Mouse (Mus musculus): ENCODE data around the gene Rtn4rl1.

Gene Rtn4rl1

GRCm38 (mm10) chr11:75212876-75213275, 19.3 kb downstream of the Rtn4rl1 start:
- no peak for DNase-seq (ENCODE audit: low read depth, low spot score)

- DNase-seq (ENCODE audit: low read depth, low spot score), result no peak
Measured at GRCm38 (mm10) chr11:75213372-75214080, 19.9 kb downstream of the Rtn4rl1 start.

GRCm38 (mm10) chr11:75214081-75214950, 20.7 kb downstream of the Rtn4rl1 start:
- DNase-seq (ENCODE audit: low read depth, low spot score), result no peak

DNA sequence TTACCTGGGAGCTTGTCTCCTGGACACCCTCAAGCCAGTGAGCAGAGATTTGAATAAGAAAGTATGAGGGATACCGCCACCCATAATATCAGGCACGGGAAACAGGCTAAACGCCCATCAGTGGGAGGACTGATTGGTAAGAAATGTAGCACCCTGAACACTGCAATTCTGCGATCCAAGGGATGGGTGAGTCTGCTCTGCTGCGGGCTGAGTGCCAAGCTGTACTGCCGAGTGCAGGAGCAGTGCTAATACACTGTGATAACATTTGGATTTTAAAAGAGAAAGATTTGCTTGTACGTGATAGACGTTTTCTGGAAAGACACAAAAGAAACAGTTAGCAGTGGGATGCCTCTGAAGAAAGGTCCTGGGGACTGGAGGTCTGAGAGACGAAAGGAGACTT, 26.5 kb downstream of the Rtn4rl1 start:
- DNase-seq (ENCODE audit: low read depth, low spot score), result no peak

DNA sequence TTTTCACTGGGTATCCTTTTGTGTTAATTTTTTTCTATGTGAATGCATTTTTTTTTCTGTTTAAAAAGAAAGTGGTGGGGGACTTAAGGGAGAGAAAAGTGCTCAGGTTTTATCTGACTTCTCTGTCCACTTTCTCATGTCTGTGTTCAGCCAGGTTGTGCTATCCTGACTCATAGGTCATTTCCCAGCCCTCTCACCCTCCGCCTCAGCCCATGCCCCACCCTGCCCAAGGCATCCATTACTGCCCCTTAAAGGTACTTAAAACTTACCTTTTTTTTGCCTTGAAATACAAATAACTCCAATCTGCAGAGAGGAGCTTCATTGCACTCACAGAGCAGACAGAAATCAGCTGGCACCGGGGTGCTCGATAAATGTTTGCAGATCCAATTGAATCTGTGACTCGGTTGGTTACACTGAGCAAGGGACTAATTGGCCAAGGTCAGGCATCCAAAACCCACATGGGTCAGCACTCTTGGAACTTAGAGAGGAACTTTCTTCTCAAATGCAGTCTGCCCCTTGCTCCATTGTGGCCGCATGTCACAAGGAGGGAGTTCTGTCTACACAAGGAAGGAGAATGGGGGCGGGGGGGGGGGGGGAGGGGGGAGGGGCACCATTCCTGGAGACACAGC, 27.0 kb downstream of the Rtn4rl1 start:
- DNase-seq (ENCODE audit: low read depth, low spot score), result no peak

DNA sequence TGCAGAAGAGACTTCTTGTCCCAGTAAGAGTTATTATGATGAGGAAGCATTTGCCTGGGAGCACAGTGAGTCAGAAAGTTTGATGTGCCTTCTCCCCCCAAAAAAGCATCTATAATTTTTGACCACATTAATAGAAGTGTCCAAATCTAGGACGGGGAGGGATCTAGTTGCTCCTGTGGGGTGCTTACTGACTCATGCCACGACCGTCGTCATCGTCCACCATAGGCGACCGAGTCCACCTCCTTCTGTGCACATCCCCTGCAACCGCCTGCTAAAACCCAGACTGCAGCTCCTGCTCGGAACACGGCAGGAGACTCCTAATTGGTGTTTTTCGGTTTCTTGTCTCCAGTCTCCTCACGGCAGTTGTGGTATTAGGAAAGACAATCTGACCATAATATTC, 30.5 kb downstream of the Rtn4rl1 start:
- DNase-seq (ENCODE audit: low read depth, low spot score), result no peak

DNA sequence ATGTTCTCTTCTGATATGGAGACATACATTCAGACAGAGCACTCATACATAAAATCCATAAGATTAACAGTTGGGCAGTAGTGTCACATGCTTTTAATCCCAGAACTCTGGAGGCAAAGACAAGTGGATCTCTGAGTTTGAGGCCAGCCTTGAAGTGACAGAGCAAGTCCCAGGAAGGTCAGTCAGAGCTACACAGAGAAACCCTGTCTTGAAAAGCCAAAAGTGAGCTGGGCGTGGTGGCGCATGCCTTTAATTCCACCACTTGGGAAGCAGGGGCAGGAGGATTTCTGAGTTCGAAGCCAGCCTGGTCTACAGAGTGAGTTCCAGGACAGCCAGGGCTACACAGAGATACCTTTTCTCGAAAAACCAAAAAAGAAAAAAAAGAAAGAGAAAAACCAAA, 31.3 kb downstream of the Rtn4rl1 start:
- DNase-seq (ENCODE audit: low read depth, low spot score), result no peak

- DNase-seq (ENCODE audit: low read depth, low spot score), result no peak
Measured at GRCm38 (mm10) chr11:75227632-75228031, 34.0 kb downstream of the Rtn4rl1 start.

GRCm38 (mm10) chr11:75229289-75229688, 35.7 kb downstream of the Rtn4rl1 start:
- no peak for DNase-seq (ENCODE audit: low read depth, low spot score)

GRCm38 (mm10) chr11:75230272-75230760, 36.7 kb downstream of the Rtn4rl1 start:
- DNase-seq (ENCODE audit: low read depth, low spot score), result no peak

GRCm38 (mm10) chr11:75231756-75232155, 38.2 kb downstream of the Rtn4rl1 start:
- DNase-seq (ENCODE audit: low read depth, low spot score), result peak; percentile 67

GRCm38 (mm10) chr11:75232434-75232833, 38.9 kb downstream of the Rtn4rl1 start:
- no peak for DNase-seq (ENCODE audit: low read depth, low spot score)

DNA sequence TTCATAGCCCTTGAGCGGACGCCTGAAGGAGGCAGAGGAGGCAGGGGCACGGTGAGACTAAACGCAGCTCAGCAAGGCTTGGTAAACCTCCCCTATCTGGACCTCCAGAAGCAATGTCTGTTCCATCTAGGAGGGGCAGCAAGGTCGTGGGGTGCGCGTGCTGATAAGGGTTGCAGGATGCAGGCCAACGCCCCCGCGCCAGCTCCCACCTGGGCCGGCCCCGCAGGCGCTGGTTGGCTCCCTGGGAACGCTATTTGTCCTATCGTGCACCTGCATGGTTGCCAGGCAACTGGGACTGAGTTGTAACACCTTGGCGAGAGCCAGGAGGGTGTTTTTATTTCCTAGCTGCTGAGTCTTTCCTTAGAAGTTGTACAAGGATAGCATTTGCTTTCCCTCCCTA, 41.2 kb downstream of the Rtn4rl1 start:
- no peak for DNase-seq (ENCODE audit: low read depth, low spot score)

DNA sequence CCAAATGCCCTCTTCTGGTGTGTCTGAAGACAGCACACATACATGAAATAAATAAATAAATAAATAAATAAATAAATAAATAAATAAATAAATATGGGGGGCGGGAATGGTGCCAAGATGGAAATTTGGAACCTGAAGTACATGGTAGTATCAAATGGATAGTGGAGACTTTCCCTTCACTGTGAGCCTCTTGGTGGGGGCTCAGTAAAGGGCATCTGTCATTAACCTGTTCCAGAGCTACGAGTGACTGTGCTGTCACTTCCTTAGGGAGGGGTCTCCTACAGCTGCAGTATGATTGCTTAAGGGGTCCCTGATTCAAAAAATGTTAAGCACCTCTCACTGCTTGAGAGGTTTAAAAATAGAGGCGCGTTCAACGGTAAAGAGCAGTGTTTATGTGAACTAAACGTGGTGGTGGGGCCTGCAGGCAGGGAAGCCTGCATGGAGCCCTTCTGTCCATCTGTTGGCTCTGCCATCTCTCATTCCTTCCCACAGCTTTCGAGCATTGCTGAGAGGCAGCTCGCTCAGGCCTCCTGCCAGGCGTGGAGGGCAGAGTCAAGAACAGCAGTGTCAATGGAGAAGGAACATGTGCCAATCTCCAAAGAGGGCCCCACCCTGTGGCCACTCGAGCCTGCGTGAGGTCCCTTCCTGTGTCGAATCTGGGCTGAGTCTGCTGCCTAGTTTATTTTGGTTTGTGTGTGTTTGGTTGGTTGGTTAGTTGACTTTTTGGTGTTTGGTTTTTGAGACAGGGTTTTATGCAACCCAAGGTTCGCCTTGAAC, 46.8 kb downstream of the Rtn4rl1 start:
- DNase-seq (ENCODE audit: low read depth, low spot score), result no peak

- no peak for DNase-seq (ENCODE audit: low read depth, low spot score)
Measured at GRCm38 (mm10) chr11:75242710-75243255, 49.2 kb downstream of the Rtn4rl1 start.

- DNase-seq (ENCODE audit: low read depth, low spot score), result no peak
Measured at GRCm38 (mm10) chr11:75244368-75245275, 51.0 kb downstream of the Rtn4rl1 start.

GRCm38 (mm10) chr11:75245372-75246330, 52.1 kb downstream of the Rtn4rl1 start:
- no peak for DNase-seq (ENCODE audit: low read depth, low spot score)

- no peak for DNase-seq (ENCODE audit: low read depth, low spot score)
Measured at GRCm38 (mm10) chr11:75246589-75246988, 53.0 kb downstream of the Rtn4rl1 start.

DNA sequence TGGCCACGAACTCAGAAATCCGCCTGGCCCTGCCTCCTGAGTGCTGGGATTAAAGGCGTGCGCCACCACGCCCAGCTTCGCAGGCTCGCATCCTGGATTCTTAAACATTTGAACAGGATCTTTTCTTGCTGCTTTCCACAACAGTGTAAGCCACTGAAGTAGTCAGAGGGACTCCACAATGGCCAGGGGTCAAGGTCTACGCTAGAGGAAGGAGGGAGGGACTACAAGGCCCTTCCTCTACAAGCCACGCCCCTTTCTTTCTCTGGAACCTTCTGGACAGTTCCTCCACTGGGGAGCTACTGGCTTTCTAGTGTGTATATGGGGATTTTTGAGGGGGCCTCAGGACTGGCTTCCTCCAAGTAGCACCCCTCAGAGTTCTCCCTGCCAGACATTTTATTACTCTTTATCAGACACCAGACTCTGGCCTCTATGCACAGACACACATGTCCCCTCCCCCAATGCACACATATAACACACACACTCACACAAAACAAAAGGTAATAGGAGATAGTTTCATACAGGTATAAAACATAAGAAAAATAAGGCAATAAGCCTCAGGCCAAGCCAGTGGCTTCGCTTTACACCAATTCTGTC, 53.7 kb downstream of the Rtn4rl1 start:
- DNase-seq (ENCODE audit: low read depth, low spot score), result no peak

Data from skeletal muscle tissue, adult 2 months (tissue).